Mouse (Mus musculus) testis, postnatal 14 days (tissue): ENCODE data around the gene Insl6.
A peak's percentile ranks its signal among the peaks of the same experiment; 100 is the strongest.

Experiments
- DNase-seq: peaks from one replicate; pipeline ENCODE4 v3.0.0; 2021; ENCODE audit warnings: low spot score

Gene Insl6

GRCm38 (mm10) chr19:29354895-29355877, 30.0 kb upstream of the Insl6 start:
- peak; percentile 76 for DNase-seq

DNA sequence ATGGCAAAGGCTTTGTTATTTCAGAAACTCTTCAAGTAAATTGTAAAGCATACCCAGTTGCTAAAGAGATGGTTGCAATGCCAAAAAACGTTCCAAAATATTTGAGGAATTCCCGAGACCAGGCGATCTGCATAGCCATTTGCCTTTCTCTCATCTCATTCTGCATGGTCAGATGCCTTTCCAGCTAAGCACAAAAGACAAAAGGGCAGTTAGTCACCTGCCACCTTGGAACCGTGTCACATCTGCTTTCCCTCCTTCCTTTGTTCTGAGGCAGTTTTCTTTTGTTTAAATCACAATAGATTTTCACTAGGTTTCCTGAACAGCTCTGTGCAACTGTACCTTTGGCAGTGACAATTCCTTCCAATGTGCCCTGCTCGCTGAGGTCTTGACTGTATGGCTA, 25.8 kb upstream of the Insl6 start:
- no peak for DNase-seq

- no peak for DNase-seq
These were observed 20.5 kb upstream of the Insl6 start for GRCm38 (mm10) chr19:29345636-29346035.

DNA sequence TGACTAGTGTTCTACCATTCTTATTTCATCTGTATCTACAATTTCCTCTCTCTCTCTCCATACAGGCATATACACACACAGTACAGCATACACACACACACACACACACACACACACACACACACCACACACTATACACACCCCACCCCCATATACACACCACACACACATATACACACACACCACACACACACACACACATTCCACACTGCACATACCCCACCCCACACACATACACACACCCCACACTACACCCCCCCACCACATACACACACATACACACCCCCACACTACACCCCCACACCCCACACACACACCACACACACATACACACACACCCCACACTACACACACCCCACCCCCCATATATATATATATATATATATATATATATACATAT, 19.7 kb upstream of the Insl6 start:
- DNase-seq: no peak

DNA sequence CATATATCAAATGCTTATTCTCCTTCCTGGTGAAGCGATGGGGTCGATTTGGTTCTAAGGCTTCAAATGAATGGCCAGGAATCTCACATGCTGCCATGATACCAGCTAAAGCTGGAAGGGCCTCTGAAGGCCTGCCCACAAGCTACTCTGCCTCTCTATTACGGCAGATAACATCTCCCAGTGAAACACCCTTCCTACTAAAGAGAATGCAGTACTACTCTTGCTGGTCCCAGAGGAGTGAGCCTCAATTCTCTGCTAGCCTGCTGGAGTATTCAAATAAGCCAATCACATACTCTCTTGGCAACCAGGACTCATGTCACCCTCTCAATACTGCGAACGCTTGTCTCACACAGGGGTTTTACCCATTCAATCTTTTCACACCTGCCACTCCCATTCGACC, 17.1 kb upstream of the Insl6 start:
- DNase-seq: no peak

- DNase-seq: no peak
These were observed 15.9 kb upstream of the Insl6 start for GRCm38 (mm10) chr19:29341029-29341428.

DNA sequence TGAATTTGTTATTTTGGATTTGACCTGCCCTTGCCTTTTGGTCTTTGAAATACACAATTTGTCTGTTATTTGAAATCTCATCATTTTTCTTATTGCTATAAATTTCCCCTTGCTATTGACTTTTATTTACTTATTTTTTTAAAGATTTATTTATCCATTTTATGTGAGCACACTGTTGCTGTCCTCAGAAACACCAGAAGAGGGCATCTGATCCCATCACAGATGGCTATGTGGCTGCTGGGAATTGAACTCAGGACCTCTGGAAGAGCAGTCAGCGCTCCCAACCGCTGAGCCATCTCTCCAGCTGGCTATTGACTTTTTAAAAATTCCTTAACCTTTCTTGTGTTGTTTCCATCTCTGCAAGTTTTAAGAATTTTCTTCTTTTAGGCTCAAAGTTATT, 11.5 kb upstream of the Insl6 start:
- DNase-seq: no peak

DNA sequence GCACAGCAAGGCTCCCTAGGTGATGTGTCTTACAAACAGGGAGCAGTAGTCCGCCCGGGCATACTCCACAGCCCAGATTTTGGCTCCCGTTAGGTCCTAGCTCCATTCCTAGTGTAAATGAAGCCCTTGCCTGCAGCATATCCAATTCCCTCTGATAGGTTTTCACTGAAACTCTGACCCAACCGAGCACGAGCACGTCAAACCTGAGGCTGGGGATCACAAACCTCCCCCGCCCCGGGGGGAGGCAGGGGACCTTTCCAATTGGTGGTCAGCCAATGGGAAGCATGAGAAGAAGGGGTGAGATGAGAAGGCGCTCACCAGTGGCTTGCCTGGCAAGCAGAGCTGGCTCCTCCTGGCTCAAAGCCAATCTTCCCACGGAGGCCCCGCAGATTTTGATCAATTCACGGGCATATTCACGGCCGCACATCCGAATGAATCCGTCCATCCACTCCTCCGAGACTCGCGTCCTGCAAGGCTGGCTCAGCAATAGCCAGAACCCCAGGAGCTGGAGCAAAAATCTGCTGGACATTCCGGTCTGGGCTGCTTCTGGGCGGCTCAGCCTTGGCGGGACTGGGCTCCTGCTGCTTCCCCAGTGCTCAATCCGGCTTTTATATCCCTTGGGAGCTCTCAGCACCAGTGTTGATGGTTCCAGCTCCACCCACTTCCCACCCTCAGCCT, 9.1 kb upstream of the Insl6 start, which contains the start of gene Rln1:
Gene Rln1, minus strand, starts transcription at position 603 of the 678 bp plus-strand sequence.
- no peak for DNase-seq

DNA sequence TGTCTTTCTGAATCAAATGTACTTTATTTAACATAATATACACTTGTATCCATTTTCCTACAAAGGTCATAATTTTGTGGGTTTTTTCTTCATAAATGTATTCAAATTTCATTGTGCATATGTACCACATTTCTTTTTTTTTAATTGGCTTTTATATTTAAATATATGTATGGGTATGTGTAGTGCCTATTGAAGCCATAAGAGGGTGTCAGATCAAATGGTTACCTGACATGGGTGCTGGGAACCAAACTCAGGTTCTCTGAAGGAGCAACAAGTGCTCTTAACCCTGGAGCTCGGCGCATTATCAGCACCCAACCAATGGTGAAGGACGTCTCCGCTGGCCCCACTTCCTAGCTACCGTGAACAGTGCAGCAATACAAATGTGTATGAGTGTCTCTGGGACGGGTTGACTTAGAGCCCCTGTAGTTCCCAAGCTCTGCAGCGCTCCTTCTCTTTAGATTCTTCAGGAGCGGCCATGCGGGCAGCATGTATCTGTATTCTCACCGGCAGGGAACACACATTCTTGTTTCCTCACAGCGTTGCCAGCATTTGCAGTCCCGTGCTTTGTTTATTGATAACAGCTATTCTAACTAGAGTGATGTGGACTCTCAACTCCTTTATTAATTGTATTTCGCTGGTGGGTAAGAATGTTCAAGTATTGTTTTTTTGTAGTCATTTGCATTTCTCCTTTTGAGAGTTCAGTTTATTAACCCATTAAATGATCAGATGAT, 1.8 kb upstream of the Insl6 start:
- no peak for DNase-seq

DNA sequence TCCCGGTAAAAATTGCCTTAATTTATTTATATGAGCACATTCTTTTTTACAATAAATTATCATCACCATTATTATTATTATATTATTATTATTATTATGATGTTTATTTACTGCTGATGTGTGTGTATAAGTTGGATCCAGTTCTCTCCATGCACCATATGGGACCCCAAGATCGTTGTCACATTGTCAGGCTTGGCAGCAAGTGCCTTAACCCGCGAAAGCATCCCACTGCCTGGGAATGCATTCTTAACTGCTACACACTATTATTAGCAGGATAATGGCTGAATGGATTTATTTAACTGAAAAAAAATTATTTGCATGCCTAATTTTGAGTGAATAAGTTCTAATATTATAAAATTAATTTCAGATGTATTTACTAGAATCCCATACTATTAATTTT, 1.2 kb upstream of the Insl6 start:
- DNase-seq: no peak

DNA sequence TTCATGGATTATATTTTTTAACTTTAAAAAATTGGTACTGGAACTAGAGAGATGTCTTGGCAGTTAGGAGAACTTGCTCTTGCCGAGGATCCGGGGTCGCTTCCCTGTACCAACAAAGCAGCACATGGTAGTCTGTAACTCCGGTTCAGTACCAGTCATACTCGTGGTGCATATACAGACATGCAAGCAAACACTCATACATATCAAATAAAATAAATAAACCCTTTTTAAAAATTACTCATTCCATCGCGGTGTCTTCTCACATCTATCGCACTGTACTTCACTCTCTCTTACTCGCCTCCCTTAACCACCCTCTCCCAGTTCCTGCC, 660 bp upstream of the Insl6 start:
- no peak for DNase-seq

DNA sequence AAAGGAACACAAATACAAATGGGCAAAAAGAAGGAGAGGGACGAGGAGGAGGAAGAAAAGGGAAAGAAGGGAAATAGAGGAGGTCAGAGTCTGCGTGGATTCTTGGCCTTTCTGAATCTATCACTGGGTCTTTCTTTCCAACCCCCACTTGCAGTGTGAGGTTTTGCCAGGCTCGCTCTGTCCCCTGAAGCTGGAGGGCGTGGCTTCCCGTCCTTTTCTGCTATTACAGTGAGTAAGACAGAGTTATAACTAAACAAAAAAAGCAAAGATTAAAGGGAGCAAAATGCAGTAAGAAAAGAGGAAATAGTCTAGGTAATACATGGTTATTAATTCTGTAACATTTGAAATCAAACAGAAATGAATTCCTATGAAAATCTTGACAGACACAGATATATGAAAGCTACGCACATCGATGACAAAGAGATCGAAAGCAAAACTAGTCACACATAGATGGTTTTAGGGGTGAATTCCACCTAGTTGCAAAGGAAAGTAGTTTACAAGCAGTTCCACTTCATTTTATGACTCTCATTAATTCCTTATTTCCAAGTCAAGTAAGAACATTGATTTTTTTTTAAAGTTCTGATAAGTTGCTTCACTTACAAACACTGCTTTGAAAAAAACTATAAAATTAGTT, 1.6 kb downstream of the Insl6 start:
- no peak for DNase-seq

- DNase-seq: no peak
These were observed 12.5 kb downstream of the Insl6 start for GRCm38 (mm10) chr19:29312661-29313060.

DNA sequence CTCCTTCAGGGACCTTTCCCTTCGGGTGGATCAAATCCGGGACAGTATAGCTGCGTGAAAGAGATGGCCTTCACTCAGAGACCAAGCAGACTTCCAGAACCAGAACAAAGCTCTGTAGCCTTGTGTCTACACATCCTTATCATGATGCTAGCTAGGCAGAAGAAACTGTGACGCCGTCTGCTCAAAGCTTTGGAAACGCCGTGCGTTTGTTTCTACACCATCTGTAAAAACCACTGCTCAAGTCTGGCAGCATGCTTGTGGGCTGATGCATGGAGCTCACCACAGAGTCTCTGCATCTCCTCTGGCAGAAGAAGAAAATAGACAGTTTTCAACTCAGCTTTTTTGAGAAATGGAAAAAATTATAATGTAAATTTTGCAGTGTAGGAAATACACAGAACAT, 13.4 kb downstream of the Insl6 start:
- no peak for DNase-seq

- DNase-seq: no peak
These were observed 16.3 kb downstream of the Insl6 start for GRCm38 (mm10) chr19:29308832-29309231.

- no peak for DNase-seq
These were observed 23.0 kb downstream of the Insl6 start for GRCm38 (mm10) chr19:29302119-29302518.

GRCm38 (mm10) chr19:29300919-29301318, 24.2 kb downstream of the Insl6 start:
- DNase-seq: no peak

GRCm38 (mm10) chr19:29297366-29297765, 27.8 kb downstream of the Insl6 start:
- DNase-seq: no peak

DNA sequence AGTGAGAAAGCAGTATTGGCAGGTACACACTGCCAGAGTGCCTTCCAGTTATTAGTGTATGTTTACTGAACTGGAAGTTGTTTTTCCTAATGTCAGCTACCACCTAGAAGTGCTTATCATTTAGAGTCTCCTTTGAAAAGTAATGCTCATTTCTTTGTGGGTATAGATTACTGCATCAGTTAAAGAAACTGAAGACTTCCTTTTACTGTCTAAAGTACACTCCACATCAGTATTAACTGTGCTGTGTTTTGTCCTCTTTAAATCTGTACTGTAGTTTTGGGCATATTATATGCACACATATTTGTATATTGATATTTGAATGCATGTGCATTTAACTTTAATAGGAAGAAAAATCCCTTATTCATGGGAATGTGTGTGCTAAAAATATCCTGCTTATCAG, 29.0 kb downstream of the Insl6 start:
- no peak for DNase-seq

DNA sequence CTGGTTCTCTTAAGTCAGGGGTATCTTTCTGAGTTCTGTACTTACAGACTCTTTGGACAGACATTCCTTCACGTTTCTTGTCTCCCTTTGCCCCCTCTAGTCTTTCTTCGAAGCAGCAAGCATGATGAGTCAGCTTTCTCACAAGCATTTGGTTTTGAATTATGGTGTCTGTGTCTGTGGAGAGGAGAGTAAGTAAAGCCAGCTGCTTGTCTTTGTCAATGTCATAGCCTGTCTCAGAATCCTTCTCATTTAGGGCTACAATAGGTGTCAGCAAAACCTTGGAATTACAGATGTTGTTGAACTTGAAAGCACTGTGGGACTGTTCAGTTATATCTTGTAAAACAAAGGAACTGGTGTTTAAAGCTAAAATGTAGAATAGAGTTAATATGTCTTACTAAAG, 30.4 kb downstream of the Insl6 start:
- no peak for DNase-seq

GRCm38 (mm10) chr19:29292546-29292945, 32.6 kb downstream of the Insl6 start:
- no peak for DNase-seq

DNA sequence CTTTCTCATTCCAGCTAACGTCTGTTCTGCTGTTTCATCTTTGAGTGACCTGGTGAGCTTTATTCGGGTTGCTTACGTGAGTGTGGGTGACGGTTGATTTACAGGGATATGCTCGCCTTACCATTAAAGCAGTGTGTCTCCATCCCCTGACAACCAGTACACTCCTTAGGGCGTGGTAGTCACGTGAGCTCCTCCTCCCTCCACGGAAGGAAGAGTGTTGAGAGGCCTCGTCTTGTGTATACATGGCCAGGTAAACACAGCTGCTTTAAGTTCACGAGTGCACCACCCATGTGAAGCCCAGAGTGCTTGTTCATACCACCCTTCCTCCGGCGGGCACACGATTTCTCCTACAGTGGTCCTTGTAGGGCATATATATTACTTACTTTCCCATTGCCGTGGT, 33.6 kb downstream of the Insl6 start:
- DNase-seq: no peak
